Mouse (Mus musculus) CH12.LX (cell line): ENCODE results near the gene Epha5. TPM values are rescaled to one million over a fixed set of nuclear protein-coding genes. Genes with fewer than 3 reads are reported as not detected.

Experiments
- DNase-seq: peaks from one replicate; pipeline ENCODE4 v3.0.0-alpha.2; 2013; ENCODE audit errors: extremely low read depth
- H3K27ac ChIP-seq: 2 replicates; pipeline ENCODE4 v1.5.1; 2012; ENCODE audit warnings: low read depth, mild to moderate bottlenecking, control low read depth, moderate library complexity; ENCODE audit not compliant: insufficient read depth
- H3K27me3 ChIP-seq: replicated peaks from 2 replicates; pipeline ENCODE3; 2012; ENCODE audit warnings: inconsistent platforms
- H3K36me3 ChIP-seq, 2 experiments: replicated peaks in 1 of 2; 2 replicates each; pipeline versions ENCODE3 to v1.6.1; 2012; ENCODE audit warnings: inconsistent platforms in 1 of 2, low read length in 1 of 2, mild to moderate bottlenecking in 1 of 2, mixed read lengths in 1 of 2, moderate library complexity in 1 of 2; ENCODE audit not compliant: control insufficient read depth in 1 of 2, insufficient read depth in 1 of 2
- H3K4me1 ChIP-seq, 2 experiments: 2 replicates each; pipeline ENCODE4 v1.6.1; 2012; ENCODE audit warnings: inconsistent platforms in 1 of 2, moderate library complexity in 1 of 2; ENCODE audit not compliant: insufficient read depth in 2 of 2, control insufficient read depth in 1 of 2
- H3K4me2 ChIP-seq: 2 replicates; pipeline ENCODE4 v1.6.1; 2012; ENCODE audit warnings: low read depth, mild to moderate bottlenecking, control low read depth; ENCODE audit not compliant: poor library complexity, insufficient read depth, severe bottlenecking
- H3K4me3 ChIP-seq, 3 experiments: fragments of 150-350 bp in 1 of 3; sonication (generic) in 1 of 3; replicated peaks in 1 of 3; 2 replicates each; pipeline versions ENCODE3 to v1.5.1; 2011 to 2012; ENCODE audit warnings: low read depth in 2 of 3, low read length in 2 of 3, mild to moderate bottlenecking in 2 of 3, moderate library complexity in 2 of 3, control low read depth in 1 of 3, improper control_type of control experiment in 1 of 3, inconsistent platforms in 1 of 3, mixed read lengths in 1 of 3; ENCODE audit not compliant: poor library complexity in 1 of 3
- H3K79me2 ChIP-seq: replicated peaks from 2 replicates; pipeline ENCODE4 v1.6.1; 2012; ENCODE audit warnings: mild to moderate bottlenecking, moderate library complexity; ENCODE audit not compliant: control insufficient read depth, poor library complexity, insufficient read depth, severe bottlenecking; ENCODE audit errors: extremely low read depth
- H3K9ac ChIP-seq: 2 replicates; pipeline ENCODE4 v1.6.1; 2012; ENCODE audit warnings: low read depth, mild to moderate bottlenecking, control low read depth, moderate library complexity; ENCODE audit not compliant: insufficient read depth
- H3K9me3 ChIP-seq: replicated peaks from 2 replicates; pipeline ENCODE3; 2012; ENCODE audit warnings: low read length, inconsistent platforms, mixed read lengths
- BHLHE40 ChIP-seq: IDR thresholded peaks from 2 replicates; pipeline ENCODE4 v1.6.1; 2011; ENCODE audit warnings: mild to moderate bottlenecking, low read depth, low read length, improper control_type of control experiment
- CHD2 ChIP-seq: IDR thresholded peaks from 2 replicates; pipeline ENCODE4 v1.6.1; 2011; ENCODE audit warnings: low read length, improper control_type of control experiment
- ELF1 ChIP-seq: IDR thresholded peaks from 2 replicates; pipeline ENCODE4 v1.6.1; 2014; ENCODE audit warnings: low read depth, mild to moderate bottlenecking, inconsistent platforms, low read length, improper control_type of control experiment
- EP300 ChIP-seq: IDR thresholded peaks from 2 replicates; pipeline ENCODE4 v1.6.1; 2011; ENCODE audit warnings: low read length, improper control_type of control experiment
- GABPA ChIP-seq: IDR thresholded peaks from 2 replicates; pipeline ENCODE4 v1.6.1; 2012; ENCODE audit warnings: low read depth, low read length, improper control_type of control experiment, inconsistent platforms; ENCODE audit not compliant: insufficient replicate concordance
- HCFC1 ChIP-seq: IDR thresholded peaks from 2 replicates; pipeline ENCODE4 v1.6.1; 2012; ENCODE audit warnings: low read depth, mild to moderate bottlenecking, inconsistent platforms, low read length, improper control_type of control experiment
- KAT2A ChIP-seq: IDR thresholded peaks from 2 replicates; pipeline ENCODE4 v1.6.1; 2012; ENCODE audit warnings: low read length, improper control_type of control experiment, inconsistent platforms; ENCODE audit not compliant: insufficient replicate concordance
- MXI1 ChIP-seq: IDR thresholded peaks from 2 replicates; pipeline ENCODE4 v1.6.1; 2011; ENCODE audit warnings: mild to moderate bottlenecking, low read depth, low read length, improper control_type of control experiment
- POLR2A ChIP-seq: IDR thresholded peaks from 2 replicates; pipeline ENCODE4 v1.6.1; 2011; ENCODE audit warnings: low read depth, mild to moderate bottlenecking, improper control_type of control experiment, low read length
- POLR2AphosphoS2 ChIP-seq: IDR thresholded peaks from 2 replicates; pipeline ENCODE4 v1.6.1; 2011; ENCODE audit warnings: low read depth, low read length, improper control_type of control experiment
- SIN3A ChIP-seq: IDR thresholded peaks from 2 replicates; pipeline ENCODE4 v1.6.1; 2012; ENCODE audit warnings: low read length, improper control_type of control experiment, inconsistent platforms
- SMC3 ChIP-seq: IDR thresholded peaks from 2 replicates; pipeline ENCODE4 v1.6.1; 2011; ENCODE audit warnings: low read depth, low read length, improper control_type of control experiment
- TBP ChIP-seq: conservative IDR thresholded peaks from 2 replicates; pipeline ENCODE4 v1.6.1; 2011; ENCODE audit warnings: low read depth, low read length, improper control_type of control experiment
- USF2 ChIP-seq: conservative IDR thresholded peaks from 2 replicates; pipeline ENCODE4 v1.6.1; 2011; ENCODE audit warnings: low read depth, low read length, improper control_type of control experiment
- ZMIZ1 ChIP-seq: IDR thresholded peaks from 2 replicates; pipeline ENCODE4 v1.6.1; 2012; ENCODE audit warnings: low read depth, mild to moderate bottlenecking, inconsistent platforms, low read length, improper control_type of control experiment
- ZNF384 ChIP-seq: IDR thresholded peaks from 2 replicates; pipeline ENCODE4 v1.6.1; 2012; ENCODE audit warnings: low read depth, low read length, improper control_type of control experiment, inconsistent platforms
- dilution Hi-C: fragments of 300-500 bp; cut with MboI; formaldehyde crosslinking; loops from 2 replicates; pipeline ENCODE4 v1.14.3; 2020; ENCODE audit warnings: low sequenced_read_pairs; ENCODE audit not compliant: extremely low pct_unique_long_range_greater_than_20kb, extremely low pct_ligation_motif_present
- in situ Hi-C: fragments of 300-500 bp; cut with MboI; formaldehyde crosslinking; loops from 3 replicates; pipeline ENCODE4 v1.14.3; 2019; ENCODE audit warnings: low sequenced_read_pairs, low pct_ligation_motif_present, low pct_unique_long_range_greater_than_20kb, mixed read lengths
- polyA plus RNA-seq: library from polyadenylated mRNA; unstranded; fragments of >175 nt; gene quantifications from 2 replicates; pipeline ENCODE4 v1.2.1, GENCODE M21; 2012; ENCODE audit warnings: low read depth; ENCODE audit not compliant: insufficient read length
- total RNA-seq, 2 experiments: library from RNA; depleted of rRNA; stranded (reverse); fragments of 300-350 nt in 1 of 2; fragments of >200 nt in 1 of 2; gene quantifications; 2 replicates each; pipeline ENCODE4 v1.2.3; 2012 to 2014

The Epha5 gene
- total and polyA plus RNA-seq, 3 experiments, result not detected

- no peaks in the 10 kb centered on the region for H3K36me3 ChIP-seq
- H3K9ac ChIP-seq, result no peak overlapping the region
- H3K4me2 ChIP-seq, result no peak overlapping the region
- no peak overlapping the region for H3K27ac ChIP-seq
- no peak for TF ChIP-seq POLR2A
- TF ChIP-seq TBP, result no peak
- no peak for TF ChIP-seq USF2
- no peak for TF ChIP-seq KAT2A
- no peak for TF ChIP-seq HCFC1
- TF ChIP-seq ELF1, result no peak
- no peak for TF ChIP-seq ZMIZ1
- TF ChIP-seq SMC3, result no peak
- no peak for TF ChIP-seq BHLHE40
- TF ChIP-seq ZNF384, result no peak
- no peak for TF ChIP-seq GABPA
- H3K79me2 ChIP-seq, result no peaks in the 10 kb centered on the region
- H3K27me3 ChIP-seq, result no peaks in the 10 kb centered on the region
- dilution Hi-C loops (no loop called here), in situ Hi-C loops (no loop called here)
- DNase-seq, result no peak
- H3K4me1 ChIP-seq, result no peaks in the 10 kb centered on the region
- no peak overlapping the region for H3K4me3 ChIP-seq
- H3K9me3 ChIP-seq, result peaks cover 13% of the 10 kb centered on the region
Observed at GRCm38 (mm10) chr5:84184189-84184588, 233.0 kb downstream of the Epha5 start.

- Histone ChIP-seq H3K36me3 (no peaks in the 10 kb centered on the region), H3K4me2 (no peak overlapping the region), H3K9ac (no peak overlapping the region), H3K4me1 (no peaks in the 10 kb centered on the region), H3K27me3 (no peaks in the 10 kb centered on the region), H3K27ac (no peak overlapping the region), H3K4me3 (no peak overlapping the region), H3K9me3 (peaks cover 19% of the 10 kb centered on the region), H3K79me2 (no peaks in the 10 kb centered on the region)
- dilution Hi-C loops, result no loop called here
- no peak for TF ChIP-seq POLR2A
- no peak for TF ChIP-seq MXI1
- no peak for TF ChIP-seq CHD2
- TF ChIP-seq USF2, result no peak
- no peak for TF ChIP-seq EP300
- no peak for TF ChIP-seq ZMIZ1
- no peak for DNase-seq
- in situ Hi-C loops, result no loop called here
Observed at GRCm38 (mm10) chr5:84153095-84153494, 264.1 kb downstream of the Epha5 start.

- H3K79me2 ChIP-seq, result no peaks in the 10 kb centered on the region
- no peaks in the 10 kb centered on the region for H3K4me1 ChIP-seq
- dilution Hi-C loops, result no loop called here
- no peak for DNase-seq
- peaks cover 14% of the 10 kb centered on the region for H3K9me3 ChIP-seq
- in situ Hi-C loops, result no loop called here
- no peak overlapping the region for H3K4me2 ChIP-seq
- no peak overlapping the region for H3K27ac ChIP-seq
- no peak overlapping the region for H3K4me3 ChIP-seq
- no peaks in the 10 kb centered on the region for H3K27me3 ChIP-seq
- no peak overlapping the region for H3K9ac ChIP-seq
- TF ChIP-seq SIN3A (no peak), POLR2AphosphoS2 (no peak), MXI1 (no peak)
- H3K36me3 ChIP-seq, result no peaks in the 10 kb centered on the region
Observed at GRCm38 (mm10) chr5:84142138-84142537, 275.0 kb downstream of the Epha5 start.
